Mouse (Mus musculus) embryonic facial prominence, embryonic 11.5 days (tissue): ENCODE measurements around the gene Crispld2. TPM values are rescaled to one million over a fixed set of nuclear protein-coding genes. Genes with fewer than 3 reads are reported as not detected.

Experiments used
- ATAC-seq: fragments of 200-750 bp; cut with Nextera tagmentation; replicated peaks from 2 replicates; pipeline ENCODE4 v1.8.0; 2017; ENCODE audit warnings: low read depth; ENCODE audit not compliant: insufficient number of reproducible peaks, low FRiP score, low TSS enrichment
- DNase-seq: peaks from one replicate; pipeline ENCODE4 v3.0.0-alpha.2; 2015; ENCODE audit warnings: low spot score
- H3K27ac ChIP-seq: fragments of 300-500 bp; sonication (generic); replicated peaks from 2 replicates; pipeline ENCODE4 v1.5.1; 2014; ENCODE audit warnings: mild to moderate bottlenecking, low read depth, low read length, control low read depth
- H3K27me3 ChIP-seq: fragments of 300-500 bp; sonication (generic); 2 replicates; pipeline ENCODE4 v1.6.1; 2014; ENCODE audit warnings: mild to moderate bottlenecking, low read length, moderate library complexity, mixed read lengths; ENCODE audit not compliant: control insufficient read depth, insufficient read depth
- H3K36me3 ChIP-seq: fragments of 300-500 bp; sonication (generic); replicated peaks from 2 replicates; pipeline ENCODE4 v1.6.1; 2014; ENCODE audit warnings: low read depth, mild to moderate bottlenecking, low read length, moderate library complexity, mixed read lengths; ENCODE audit not compliant: control insufficient read depth, insufficient read depth
- H3K4me1 ChIP-seq: fragments of 300-500 bp; sonication (generic); 2 replicates; pipeline ENCODE4 v1.6.1; 2014; ENCODE audit warnings: low read length, mixed read lengths; ENCODE audit not compliant: control insufficient read depth, insufficient read depth
- H3K4me2 ChIP-seq: fragments of 300-500 bp; sonication (generic); 2 replicates; pipeline ENCODE4 v1.6.1; 2014; ENCODE audit warnings: low read depth, mild to moderate bottlenecking, control low read depth, low read length, moderate library complexity
- H3K4me3 ChIP-seq: fragments of 300-500 bp; sonication (generic); 2 replicates; pipeline ENCODE4 v1.5.1; 2014; ENCODE audit warnings: low read depth, low read length, control low read depth
- H3K9ac ChIP-seq: fragments of 300-500 bp; sonication (generic); replicated peaks from 2 replicates; pipeline ENCODE4 v1.6.1; 2014; ENCODE audit warnings: mild to moderate bottlenecking, control low read depth, low read length
- H3K9me3 ChIP-seq: fragments of 300-500 bp; sonication (generic); replicated peaks from 2 replicates; pipeline ENCODE4 v1.6.1; 2016; ENCODE audit warnings: mild to moderate bottlenecking, low read length, inconsistent platforms, mixed read lengths; ENCODE audit not compliant: control insufficient read depth
- WGBS: fragments of 180-500 bp; shearing (Covaris S2); extraction: QIAGEN DNeasy Blood & Tissue Kit; methylation state at CpG from one replicate; pipeline ENCODE4 v1.1.7; 2014; 5-methylcytosine and 5-hydroxymethylcytosine counted together
- polyA plus RNA-seq: library from polyadenylated mRNA; unstranded; fragments of >200 nt; fragmentation: Nextera tagmentation; extraction: Ambion mirVana; gene quantifications from 2 replicates; pipeline ENCODE4 v1.2.1, GENCODE M21; 2014

Gene Crispld2
- polyA plus RNA-seq, 1 experiment from 2014 or later = 3.6 TPM

DNA sequence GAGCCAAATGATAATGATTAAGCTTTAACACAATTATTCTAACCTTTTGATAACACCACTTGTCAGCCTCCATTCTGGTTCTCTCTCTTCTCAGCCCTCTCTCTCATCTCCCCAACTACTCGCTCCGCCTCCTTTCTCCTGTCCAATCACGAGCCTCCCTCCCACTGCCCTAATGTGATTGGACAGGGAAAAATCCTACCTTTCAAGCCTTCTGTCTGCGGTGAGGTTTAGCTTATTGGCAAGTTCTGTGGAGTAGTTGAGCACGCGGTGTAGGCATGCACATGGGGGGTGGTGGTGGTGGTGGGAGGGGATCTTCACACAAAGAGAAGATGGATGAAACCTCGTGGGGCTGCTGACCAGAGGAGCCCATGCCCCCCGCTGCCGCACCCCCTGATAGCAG is 20.7 kb downstream of the Crispld2 start:
- Histone ChIP-seq H3K4me3 (no peak overlapping the region), H3K27me3 (no peaks in the 10 kb centered on the region), H3K4me1 (no peaks in the 10 kb centered on the region), H3K9me3 (no peaks in the 10 kb centered on the region), H3K4me2 (no peak overlapping the region; the same call in 1 of the 2 replicates), H3K9ac (no peak overlapping the region), H3K36me3 (no peaks in the 10 kb centered on the region), H3K27ac (no peak overlapping the region)
- DNase-seq (no peak), ATAC-seq (no peak; the same call in 1 of the 2 replicates)
- 34% methylated on average over 9 of the region's 9 CpGs for WGBS

DNA sequence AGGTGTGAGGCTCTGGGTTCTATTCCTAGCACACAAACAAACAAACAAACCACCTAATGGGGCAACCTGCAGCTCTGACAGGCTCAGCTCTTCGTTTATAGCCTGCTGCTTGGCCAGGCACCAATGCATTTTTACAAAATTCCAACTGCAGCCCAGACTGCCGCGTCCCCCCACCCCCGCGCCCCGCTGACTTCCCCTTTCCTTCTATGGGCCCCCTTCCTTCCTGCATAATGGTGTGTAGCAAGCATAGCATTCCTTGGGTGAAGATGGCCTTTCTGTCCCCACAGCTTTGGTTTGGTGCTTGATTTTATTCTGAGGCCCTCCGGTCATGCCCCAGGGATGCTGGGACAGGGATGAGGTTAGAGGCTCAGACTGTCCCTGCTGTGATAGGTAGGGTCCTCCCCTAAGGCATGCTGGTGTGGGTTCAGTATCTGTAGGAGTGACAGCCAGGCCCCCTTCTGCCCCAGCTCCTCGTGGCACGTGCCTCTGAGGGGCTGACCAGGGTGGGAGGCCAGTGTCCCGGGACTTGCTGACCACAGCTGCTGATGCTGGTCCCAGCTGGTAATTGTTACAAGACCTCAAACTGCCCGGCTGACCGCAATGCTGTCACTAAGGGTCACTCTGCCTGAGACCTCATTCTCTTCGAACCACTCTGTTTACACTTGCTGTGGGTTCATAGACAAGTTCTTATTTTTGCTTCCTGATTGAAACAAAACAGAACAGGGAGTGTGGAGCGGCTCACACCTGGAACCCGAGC is 22.2 kb downstream of the Crispld2 start:
- H3K27me3 ChIP-seq = no peaks in the 10 kb centered on the region
- no peak overlapping the region for H3K9ac ChIP-seq
- H3K4me3 ChIP-seq = no peak overlapping the region
- ATAC-seq (no peak), DNase-seq (no peak)
- H3K27ac ChIP-seq = no peak overlapping the region
- H3K4me2 ChIP-seq = no peak overlapping the region
- H3K36me3 ChIP-seq = no peaks in the 10 kb centered on the region
- WGBS = 48% methylated on average over 15 of the region's 15 CpGs
- no peaks in the 10 kb centered on the region for H3K4me1 ChIP-seq
- no peaks in the 10 kb centered on the region for H3K9me3 ChIP-seq

DNA sequence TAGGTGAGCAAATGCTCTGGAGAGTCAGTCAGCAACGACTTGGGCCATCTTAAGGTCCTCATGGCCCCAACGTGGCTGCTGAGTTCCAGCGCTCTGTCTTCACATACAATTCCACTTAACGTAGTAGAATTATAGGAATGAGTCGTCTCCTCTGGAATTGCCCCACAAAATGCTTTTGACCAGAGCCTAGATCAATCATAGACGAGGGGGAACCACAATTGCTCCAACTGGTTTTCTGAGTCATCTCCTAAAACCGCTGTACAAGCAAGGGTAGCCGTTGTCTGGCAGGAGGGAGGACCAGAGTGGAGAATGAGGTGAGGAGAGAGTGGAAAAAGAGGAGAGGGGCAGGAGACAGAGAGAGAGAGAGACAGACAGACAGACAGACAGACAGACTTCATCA is 23.7 kb downstream of the Crispld2 start:
- ATAC-seq = no peak
- H3K27me3 ChIP-seq = no peaks in the 10 kb centered on the region
- no peak for DNase-seq
- no peak overlapping the region for H3K4me2 ChIP-seq
- no peak overlapping the region for H3K9ac ChIP-seq
- no peak overlapping the region for H3K27ac ChIP-seq
- no peaks in the 10 kb centered on the region for H3K4me1 ChIP-seq
- no peaks in the 10 kb centered on the region for H3K9me3 ChIP-seq
- no peaks in the 10 kb centered on the region for H3K36me3 ChIP-seq
- no peak overlapping the region for H3K4me3 ChIP-seq
- WGBS = 89% methylated on average over 8 of the region's 8 CpGs

DNA sequence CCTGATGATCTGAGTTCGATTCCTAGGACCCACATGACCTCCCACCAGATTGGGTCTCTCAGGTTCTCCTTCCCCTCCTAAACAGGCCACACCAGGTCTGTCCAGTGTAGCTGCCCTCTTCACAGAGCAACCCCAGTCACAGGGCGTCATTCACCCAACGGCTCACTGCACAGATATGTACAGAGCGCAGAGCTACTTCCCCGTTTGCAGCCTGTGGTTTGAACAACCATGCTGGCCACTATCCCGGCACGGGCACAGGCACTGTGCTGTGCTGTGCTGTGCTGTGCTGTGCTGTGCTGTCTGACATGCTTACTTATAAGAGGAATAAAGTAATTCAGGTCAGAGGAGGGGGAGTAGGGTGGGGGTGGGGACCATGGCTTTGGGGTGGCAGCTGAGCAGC is 24.2 kb downstream of the Crispld2 start:
- no peak for DNase-seq
- no peak overlapping the region for H3K4me3 ChIP-seq
- no peak overlapping the region for H3K9ac ChIP-seq
- 85% methylated on average over 7 of the region's 7 CpGs for WGBS
- no peak overlapping the region for H3K27ac ChIP-seq
- no peaks in the 10 kb centered on the region for H3K27me3 ChIP-seq
- no peaks in the 10 kb centered on the region for H3K9me3 ChIP-seq
- H3K4me1 ChIP-seq = no peaks in the 10 kb centered on the region
- no peaks in the 10 kb centered on the region for H3K36me3 ChIP-seq
- no peak overlapping the region for H3K4me2 ChIP-seq
- no peak for ATAC-seq

DNA sequence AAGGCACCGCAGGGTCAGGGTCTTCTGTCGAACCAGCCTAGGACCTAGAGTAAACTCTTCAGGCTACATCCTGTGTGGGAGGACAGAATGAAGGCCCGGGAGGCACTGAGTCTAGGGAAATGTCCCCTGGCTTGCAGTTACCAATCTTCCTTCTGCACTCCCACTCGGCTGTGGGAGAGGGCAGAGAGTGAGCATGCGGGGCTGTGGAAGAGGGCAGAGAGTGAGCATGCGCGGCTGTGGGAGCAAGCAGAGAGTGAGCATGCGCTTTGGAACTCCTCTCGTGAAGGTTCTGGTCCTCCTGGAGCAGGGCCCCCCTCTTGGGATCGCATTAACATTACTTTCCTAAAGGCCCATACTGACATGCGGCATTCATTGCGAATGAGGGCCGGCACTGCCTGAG is 25.1 kb downstream of the Crispld2 start:
- H3K9ac ChIP-seq = no peak overlapping the region
- H3K4me1 ChIP-seq = no peaks in the 10 kb centered on the region
- no peaks in the 10 kb centered on the region for H3K36me3 ChIP-seq
- H3K4me3 ChIP-seq = no peak overlapping the region
- no peak overlapping the region for H3K27ac ChIP-seq
- ATAC-seq (no peak), DNase-seq (no peak)
- WGBS = 90% methylated on average over 13 of the region's 13 CpGs
- H3K27me3 ChIP-seq = no peaks in the 10 kb centered on the region
- H3K4me2 ChIP-seq = no peak overlapping the region
- no peaks in the 10 kb centered on the region for H3K9me3 ChIP-seq

DNA sequence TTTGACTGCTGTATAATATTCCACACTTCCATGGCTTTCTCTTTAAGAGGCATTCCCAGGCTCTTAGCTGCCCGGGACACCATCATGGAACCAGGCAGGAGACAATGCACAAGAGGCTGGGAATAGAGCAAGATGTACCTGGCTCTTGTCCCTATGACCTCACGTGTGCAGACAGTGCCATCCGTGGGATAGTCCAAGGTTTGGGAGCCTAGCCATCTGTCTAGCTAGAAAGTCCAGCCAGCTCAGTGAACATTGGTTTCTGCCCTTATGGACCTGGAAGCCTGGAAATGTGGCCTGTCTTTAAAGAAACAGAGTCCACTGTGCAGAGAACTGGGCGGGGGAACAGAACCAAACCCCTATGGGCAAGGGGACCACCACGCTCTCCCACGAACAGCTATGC is 25.5 kb downstream of the Crispld2 start:
- Histone ChIP-seq H3K4me3 (no peak overlapping the region), H3K36me3 (no peaks in the 10 kb centered on the region), H3K27me3 (no peaks in the 10 kb centered on the region), H3K9ac (no peak overlapping the region), H3K27ac (no peak overlapping the region), H3K9me3 (no peaks in the 10 kb centered on the region), H3K4me1 (no peaks in the 10 kb centered on the region), H3K4me2 (no peak overlapping the region)
- DNase-seq (no peak), ATAC-seq (no peak)
- WGBS = 96% methylated on average over 6 of the region's 6 CpGs

DNA sequence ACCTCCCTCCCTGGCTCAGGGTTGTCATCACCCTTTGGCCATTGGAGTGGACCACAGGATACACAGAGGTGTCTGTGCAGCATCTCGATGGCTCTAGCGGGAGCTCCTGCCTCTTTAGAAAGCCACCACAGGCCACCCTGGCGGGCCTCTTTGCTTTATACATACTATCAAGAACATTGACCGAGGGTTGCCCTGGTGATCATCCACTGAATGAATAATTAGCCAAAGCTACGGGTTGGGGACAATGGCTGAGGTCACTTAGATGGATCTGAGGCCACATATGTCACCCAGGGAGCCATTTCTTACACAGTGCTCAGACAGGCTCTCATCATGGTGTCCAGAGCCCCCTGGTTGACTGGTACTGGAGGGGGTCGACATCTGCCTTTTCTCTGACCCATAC is 26.1 kb downstream of the Crispld2 start:
- no peaks in the 10 kb centered on the region for H3K9me3 ChIP-seq
- H3K36me3 ChIP-seq = no peaks in the 10 kb centered on the region
- H3K27ac ChIP-seq = no peak overlapping the region
- H3K27me3 ChIP-seq = no peaks in the 10 kb centered on the region
- H3K4me2 ChIP-seq = no peak overlapping the region
- no peaks in the 10 kb centered on the region for H3K4me1 ChIP-seq
- WGBS = 74% methylated on average over 6 of the region's 6 CpGs
- H3K4me3 ChIP-seq = no peak overlapping the region
- DNase-seq (no peak), ATAC-seq (no peak)
- no peak overlapping the region for H3K9ac ChIP-seq

DNA sequence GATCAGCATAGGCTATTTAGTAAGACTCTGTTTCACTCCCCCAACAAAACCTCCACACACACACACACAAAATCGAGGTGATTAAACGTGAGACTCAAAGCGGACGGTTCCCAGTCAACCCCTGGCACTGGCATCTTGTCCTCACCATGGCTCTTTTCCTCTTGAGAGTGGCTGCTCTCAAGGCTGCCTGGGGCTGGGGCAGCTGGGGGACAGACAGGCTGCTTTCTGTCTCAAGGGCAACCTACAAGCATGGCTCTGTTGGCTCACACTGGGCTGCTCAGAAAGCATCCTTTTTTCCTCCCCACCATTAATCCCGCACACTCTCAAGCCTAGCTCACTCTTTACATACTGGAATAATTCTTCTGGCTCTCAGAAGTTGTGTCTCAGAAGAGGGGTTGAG is 27.1 kb downstream of the Crispld2 start:
- DNase-seq (no peak), ATAC-seq (no peak)
- 81% methylated on average over 5 of the region's 5 CpGs for WGBS
- H3K4me2 ChIP-seq = no peak overlapping the region
- no peak overlapping the region for H3K27ac ChIP-seq
- no peaks in the 10 kb centered on the region for H3K9me3 ChIP-seq
- no peaks in the 10 kb centered on the region for H3K36me3 ChIP-seq
- H3K4me1 ChIP-seq = no peaks in the 10 kb centered on the region
- no peak overlapping the region for H3K4me3 ChIP-seq
- H3K9ac ChIP-seq = no peak overlapping the region
- no peaks in the 10 kb centered on the region for H3K27me3 ChIP-seq
